Mouse (Mus musculus): ENCODE data around the gene Rin2. TPM values are rescaled to one million over a fixed set of nuclear protein-coding genes. Genes with fewer than 3 reads are reported as not detected.

The Rin2 gene
- polyA plus RNA-seq, 1 experiment from 2014 or later = 3.7 TPM

- no peak for ATAC-seq
- no peaks in the 10 kb centered on the region for H3K36me3 ChIP-seq
- H3K9me3 ChIP-seq (replicated peaks) = no peaks in the 10 kb centered on the region
- H3K4me1 ChIP-seq = no peaks in the 10 kb centered on the region
- no peak overlapping the region for H3K27ac ChIP-seq
- no peaks in the 10 kb centered on the region for H3K27me3 ChIP-seq (replicated peaks)
- H3K4me3 ChIP-seq = no peak overlapping the region
- H3K4me2 ChIP-seq = no peak overlapping the region
- 59% methylated on average over 12 of the region's 12 CpGs for WGBS (ENCODE audit: insufficient replicate concordance)
- H3K9ac ChIP-seq = no peak overlapping the region
These were observed 166.2 kb downstream of the Rin2 start for GRCm38 (mm10) chr2:145840910-145841870.

- Histone ChIP-seq H3K27me3 (replicated peaks) (no peaks in the 10 kb centered on the region), H3K4me1 (no peaks in the 10 kb centered on the region), H3K4me2 (no peak overlapping the region), H3K27ac (no peak overlapping the region), H3K9me3 (replicated peaks) (no peaks in the 10 kb centered on the region), H3K36me3 (no peaks in the 10 kb centered on the region), H3K4me3 (no peak overlapping the region), H3K9ac (no peak overlapping the region)
- ATAC-seq = no peak
- 81% methylated on average over 6 of the region's 6 CpGs for WGBS (ENCODE audit: insufficient replicate concordance)
These were observed 168.3 kb downstream of the Rin2 start for GRCm38 (mm10) chr2:145843322-145843721.

GRCm38 (mm10) chr2:145846595-145846994 lies 171.6 kb downstream of the Rin2 start:
- H3K4me2 ChIP-seq = no peak overlapping the region
- no peak overlapping the region for H3K4me3 ChIP-seq
- no peaks in the 10 kb centered on the region for H3K9me3 ChIP-seq (replicated peaks)
- no peaks in the 10 kb centered on the region for H3K27me3 ChIP-seq (replicated peaks)
- no peaks in the 10 kb centered on the region for H3K36me3 ChIP-seq
- H3K9ac ChIP-seq = no peak overlapping the region
- no peak for ATAC-seq
- WGBS (ENCODE audit: insufficient replicate concordance) = 57% methylated on average over 3 of the region's 3 CpGs
- 0 out of 2 replicates have a peak, but pooled peaks cover 5% of the 10 kb centered on the region for H3K4me1 ChIP-seq
- H3K27ac ChIP-seq = no peak overlapping the region

GRCm38 (mm10) chr2:145849170-145849905 lies 174.3 kb downstream of the Rin2 start:
- Histone ChIP-seq H3K9me3 (replicated peaks) (no peaks in the 10 kb centered on the region), H3K27ac (no peak overlapping the region), H3K4me1 (0 out of 2 replicates have a peak, but pooled peaks cover 5% of the 10 kb centered on the region), H3K4me3 (no peak overlapping the region), H3K9ac (no peak overlapping the region), H3K36me3 (no peaks in the 10 kb centered on the region), H3K27me3 (replicated peaks) (no peaks in the 10 kb centered on the region), H3K4me2 (no peak overlapping the region)
- WGBS (ENCODE audit: insufficient replicate concordance) = 45% methylated on average over 10 of the region's 10 CpGs
- no peak for ATAC-seq

GRCm38 (mm10) chr2:145850779-145851178 lies 175.8 kb downstream of the Rin2 start:
- Histone ChIP-seq H3K4me1 (0 out of 2 replicates have a peak, but pooled peaks cover 5% of the 10 kb centered on the region), H3K4me3 (no peak overlapping the region), H3K27ac (no peak overlapping the region), H3K4me2 (no peak overlapping the region), H3K9ac (no peak overlapping the region), H3K27me3 (replicated peaks) (no peaks in the 10 kb centered on the region), H3K9me3 (replicated peaks) (no peaks in the 10 kb centered on the region), H3K36me3 (no peaks in the 10 kb centered on the region)
- 60% methylated on average over 4 of the region's 4 CpGs for WGBS (ENCODE audit: insufficient replicate concordance)
- 0 out of 2 replicates have a peak, but pooled peaks have one; percentile 46 for ATAC-seq

- WGBS (ENCODE audit: insufficient replicate concordance) = 74% methylated on average over 9 of the region's 9 CpGs
- H3K4me3 ChIP-seq = no peak overlapping the region
- no peaks in the 10 kb centered on the region for H3K36me3 ChIP-seq
- H3K27ac ChIP-seq = no peak overlapping the region
- H3K4me1 ChIP-seq = peaks cover 7% of the 10 kb centered on the region; the same call in 1 of the 2 replicates
- no peak overlapping the region for H3K4me2 ChIP-seq
- no peak overlapping the region for H3K9ac ChIP-seq
- peaks cover 8% of the 10 kb centered on the region; the same call in 1 of the 2 replicates for H3K27me3 ChIP-seq (replicated peaks)
- H3K9me3 ChIP-seq (replicated peaks) = no peaks in the 10 kb centered on the region
- no peak for ATAC-seq
These were observed 180.8 kb downstream of the Rin2 start for GRCm38 (mm10) chr2:145855831-145856230.

GRCm38 (mm10) chr2:145857864-145858263 lies 182.8 kb downstream of the Rin2 start:
- H3K27ac ChIP-seq = no peak overlapping the region
- peaks cover 12% of the 10 kb centered on the region; the same call in 1 of the 2 replicates for H3K27me3 ChIP-seq (replicated peaks)
- H3K4me1 ChIP-seq = peaks cover 7% of the 10 kb centered on the region; the same call in 1 of the 2 replicates
- no peaks in the 10 kb centered on the region for H3K36me3 ChIP-seq
- WGBS (ENCODE audit: insufficient replicate concordance) = 71% methylated on average over 8 of the region's 8 CpGs
- no peak overlapping the region for H3K4me3 ChIP-seq
- no peaks in the 10 kb centered on the region for H3K9me3 ChIP-seq (replicated peaks)
- ATAC-seq = no peak
- H3K9ac ChIP-seq = no peak overlapping the region
- no peak overlapping the region for H3K4me2 ChIP-seq

GRCm38 (mm10) chr2:145859442-145859931 lies 184.5 kb downstream of the Rin2 start:
- H3K4me3 ChIP-seq = no peak overlapping the region
- peak overlapping the region; percentile 50; the same call in 1 of the 2 replicates for H3K4me2 ChIP-seq
- H3K9ac ChIP-seq = no peak overlapping the region
- peaks cover 7% of the 10 kb centered on the region; the same call in 1 of the 2 replicates for H3K4me1 ChIP-seq
- H3K36me3 ChIP-seq = no peaks in the 10 kb centered on the region
- ATAC-seq = no peak
- H3K27me3 ChIP-seq (replicated peaks) = peaks cover 12% of the 10 kb centered on the region; the same call in 1 of the 2 replicates
- peak overlapping the region; percentile 51; the same call in 1 of the 2 replicates for H3K27ac ChIP-seq
- WGBS (ENCODE audit: insufficient replicate concordance) = 37% methylated on average over 7 of the region's 7 CpGs
- H3K9me3 ChIP-seq (replicated peaks) = no peaks in the 10 kb centered on the region

GRCm38 (mm10) chr2:145859932-145860801 lies 185.2 kb downstream of the Rin2 start:
- 26% methylated on average over 40 of the region's 40 CpGs for WGBS (ENCODE audit: insufficient replicate concordance)
- H3K9ac ChIP-seq = no peak overlapping the region

GRCm38 (mm10) chr2:145861193-145862123 lies 186.4 kb downstream of the Rin2 start:
- peaks cover 7% of the 10 kb centered on the region; the same call in 1 of the 2 replicates for H3K4me1 ChIP-seq
- H3K4me2 ChIP-seq = peak overlapping the region; percentile 50
- no peak overlapping the region for H3K9ac ChIP-seq
- no peaks in the 10 kb centered on the region for H3K36me3 ChIP-seq
- H3K4me3 ChIP-seq = no peak overlapping the region
- peaks cover 12% of the 10 kb centered on the region; the same call in 1 of the 2 replicates for H3K27me3 ChIP-seq (replicated peaks)
- ATAC-seq = no peak
- 65% methylated on average over 8 of the region's 8 CpGs for WGBS (ENCODE audit: insufficient replicate concordance)
- no peaks in the 10 kb centered on the region for H3K9me3 ChIP-seq (replicated peaks)
- H3K27ac ChIP-seq = no peak overlapping the region

More at GRCm38 (mm10) chr2:145859932-145860801, 185.2 kb downstream of the Rin2 start:
- Histone ChIP-seq H3K4me3 (peak overlapping the region; percentile 36), H3K27ac (peak overlapping the region; percentile 51; the same call in 1 of the 2 replicates), H3K9me3 (replicated peaks) (no peaks in the 10 kb centered on the region), H3K36me3 (no peaks in the 10 kb centered on the region), H3K4me2 (peak overlapping the region; percentile 50), H3K27me3 (replicated peaks) (peaks cover 12% of the 10 kb centered on the region; the same call in 1 of the 2 replicates), H3K4me1 (peaks cover 7% of the 10 kb centered on the region; the same call in 1 of the 2 replicates)
- peak; percentile 50; the same call in 1 of the 2 replicates for ATAC-seq
